Mouse (Mus musculus) macrophage (primary cell): ENCODE data around the gene Taf9. TPM values are rescaled to one million over a fixed set of nuclear protein-coding genes. Genes with fewer than 3 reads are reported as not detected.
A peak's percentile ranks its signal among the peaks of the same experiment; 100 is the strongest.

Source experiments
- H3K27ac ChIP-seq: fragments of 350-480 bp; formaldehyde crosslinking; 2 replicates; pipeline ENCODE4 v1.9.0; 2021
- H3K36me3 ChIP-seq: fragments of 350-480 bp; formaldehyde crosslinking; 2 replicates; pipeline ENCODE4 v1.9.0; 2021; ENCODE audit errors: inconsistent target
- H3K4me3 ChIP-seq: fragments of 350-480 bp; formaldehyde crosslinking; 2 replicates; pipeline ENCODE4 v1.9.0; 2021; ENCODE audit errors: inconsistent target
- H3K79me2 ChIP-seq: fragments of 350-480 bp; formaldehyde crosslinking; 2 replicates; pipeline ENCODE4 v1.9.0; 2021; ENCODE audit errors: inconsistent target
- whole genome bisulfite sequencing: methylation state at CpG from one replicate; pipeline ENCODE4 v1.1.7; 2026; ENCODE audit warnings: inconsistent platforms; ENCODE audit not compliant: missing documents; 5-methylcytosine and 5-hydroxymethylcytosine counted together
- polyA plus RNA-seq: library from polyadenylated mRNA; stranded (reverse); fragments of 250-400 nt; gene quantifications from 3 replicates; pipeline ENCODE4 v1.2.4, GENCODE M21; 2018; ENCODE audit warnings: inconsistent platforms

Gene Taf9
- polyA plus RNA-seq, 1 experiment from 2014 or later, result 10.7 TPM

DNA sequence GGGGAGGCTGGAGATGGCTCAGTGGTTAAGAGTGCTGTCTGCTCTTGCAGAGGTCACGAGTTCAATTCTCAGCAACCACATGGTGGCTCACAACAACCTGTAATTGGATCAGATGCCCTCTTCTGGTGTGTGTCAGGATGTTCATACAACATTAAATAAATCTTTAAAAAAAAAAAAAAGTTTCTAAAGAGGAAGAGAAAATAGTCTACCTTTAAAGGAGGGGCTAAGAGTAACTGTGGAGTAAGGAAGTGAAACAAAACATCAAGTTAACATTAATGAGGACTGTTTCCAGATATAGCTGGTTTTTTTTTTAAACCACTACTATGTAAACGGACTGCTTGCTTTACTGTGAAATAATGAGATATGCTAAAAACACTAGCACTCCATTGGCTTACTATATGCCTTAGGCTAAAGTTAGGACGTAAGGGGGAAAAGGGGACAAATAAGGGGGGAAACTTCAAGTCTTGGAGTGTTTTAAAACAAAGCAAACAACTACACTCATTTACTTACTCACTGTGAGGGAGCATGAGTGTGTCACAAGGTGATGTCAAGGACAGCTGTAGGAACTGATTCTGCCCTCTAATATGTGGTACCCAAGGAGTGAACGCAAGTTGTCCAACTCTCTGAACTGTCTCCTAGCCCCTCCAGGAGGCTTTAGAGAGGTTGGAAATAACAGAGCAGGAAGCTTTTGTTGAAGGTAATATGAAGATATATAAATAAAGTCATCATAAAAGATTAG is 8.7 kb upstream of the Taf9 start:
- H3K36me3 ChIP-seq, result peaks cover 46% of the 10 kb centered on the region
- H3K27ac ChIP-seq, result peak overlapping the region; percentile 31; the same call in 1 of the 2 replicates
- WGBS, result 39% methylated on average over 4 of the region's 4 CpGs
- peaks cover 12% of the 10 kb centered on the region; the same call in 1 of the 2 replicates for H3K79me2 ChIP-seq
- no peak overlapping the region for H3K4me3 ChIP-seq

GRCm38 (mm10) chr13:100648223-100648622 is 3.2 kb upstream of the Taf9 start:
- Histone ChIP-seq H3K27ac (peak overlapping the region; percentile 24), H3K4me3 (no peak overlapping the region), H3K79me2 (peaks cover 50% of the 10 kb centered on the region), H3K36me3 (peaks cover 27% of the 10 kb centered on the region)
- WGBS, result 26% methylated on average over 8 of the region's 8 CpGs

DNA sequence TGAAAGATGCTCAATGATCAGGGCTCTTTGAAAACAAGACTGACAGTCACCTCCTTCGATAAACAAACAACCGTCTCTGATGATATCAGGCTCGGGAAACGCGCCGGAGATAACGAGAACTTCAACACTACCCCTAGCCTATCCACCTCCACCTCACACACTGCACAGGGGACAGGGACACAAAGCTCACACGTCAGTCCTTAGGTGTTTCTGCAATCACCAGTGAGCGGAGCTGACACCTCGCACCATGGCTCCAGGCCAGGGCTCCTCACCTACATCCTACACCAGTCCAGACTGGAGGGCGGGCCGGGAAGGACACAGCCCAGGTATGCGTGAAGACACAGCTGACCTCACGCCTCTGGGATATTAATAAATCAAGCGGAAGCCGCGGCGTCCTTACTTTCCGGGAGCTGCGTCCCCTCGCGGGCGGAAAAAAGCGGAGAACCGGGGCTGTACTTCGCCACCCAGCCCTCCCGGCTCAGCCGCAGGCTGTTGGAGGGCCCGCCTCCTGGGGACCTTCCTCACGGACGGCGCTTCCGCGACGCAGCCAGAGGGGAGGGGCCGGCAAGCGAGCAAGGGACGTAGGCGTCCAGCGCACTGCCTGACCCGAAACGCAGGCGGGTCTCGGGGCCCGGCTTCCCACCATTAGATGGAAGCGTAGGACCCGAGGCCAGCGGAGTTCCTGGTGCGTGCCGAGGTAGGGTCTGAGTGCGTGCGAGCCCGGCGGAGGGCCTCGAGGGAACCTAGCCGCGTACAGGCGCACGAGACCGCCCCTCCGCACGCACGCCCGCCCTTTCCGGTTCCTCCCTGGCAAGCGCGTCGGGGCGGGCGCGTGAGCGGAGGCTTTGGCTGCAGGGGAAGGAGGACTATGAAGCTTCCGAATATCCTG is 585 bp upstream of the Taf9 start, which contains the start of the genes Ak6 and Rad17:
Gene Ak6, plus strand, starts transcription at position 430 of the 889 bp plus-strand sequence.
Gene Rad17, minus strand, starts transcription at position 502 of the 889 bp plus-strand sequence.
- WGBS, result under 1% methylated on average over 72 of the region's 73 CpGs
- Histone ChIP-seq H3K4me3 (peak within 1 kb of the TSS; percentile 99), H3K27ac (peak within 1 kb of the TSS; percentile 70), H3K36me3 (0 out of 2 replicates have a peak, but pooled peaks cover 1% of the 10 kb centered on the region), H3K79me2 (peaks cover 74% of the 10 kb centered on the region)

GRCm38 (mm10) chr13:100658091-100658490 is 6.7 kb downstream of the Taf9 start:
- 89% methylated on average over 5 of the region's 5 CpGs for WGBS

DNA sequence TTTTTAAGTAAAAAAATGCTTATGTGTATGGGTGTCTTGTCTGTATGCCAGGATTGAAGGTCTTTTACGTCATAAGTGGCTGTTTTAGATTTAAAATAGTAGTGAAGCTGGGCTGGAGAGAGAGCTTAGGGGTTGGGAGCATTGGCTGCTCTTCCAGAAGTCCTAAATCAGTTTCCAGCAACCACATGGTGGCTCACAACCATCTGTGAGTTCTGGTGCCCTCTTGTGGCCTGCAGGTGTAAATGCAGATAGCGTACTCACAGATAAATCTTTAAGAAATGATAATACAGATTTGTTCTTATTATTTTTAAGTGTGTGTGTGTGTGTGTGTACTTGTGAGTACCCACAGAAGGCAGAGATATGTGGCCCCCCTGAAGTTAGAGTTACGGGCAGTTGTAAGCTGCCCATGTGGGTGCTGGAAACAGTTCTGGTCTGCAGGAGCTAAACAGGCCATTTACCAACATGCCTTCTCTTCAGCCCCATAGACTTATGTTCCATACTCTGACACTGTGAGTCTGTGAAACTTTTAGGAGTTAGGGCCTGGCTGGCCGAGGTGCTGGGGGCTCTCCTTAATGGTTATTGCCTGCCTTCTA is 8.6 kb downstream of the Taf9 start:
- Histone ChIP-seq H3K36me3 (0 out of 2 replicates have a peak, but pooled peaks cover 3% of the 10 kb centered on the region), H3K79me2 (peaks cover 66% of the 10 kb centered on the region), H3K4me3 (no peak overlapping the region), H3K27ac (no peak overlapping the region)
- WGBS, result 31% methylated on average over 4 of the region's 4 CpGs

More at GRCm38 (mm10) chr13:100658091-100658490, 6.7 kb downstream of the Taf9 start:
- Histone ChIP-seq H3K36me3 (no peaks in the 10 kb centered on the region), H3K79me2 (peaks cover 85% of the 10 kb centered on the region), H3K4me3 (no peak overlapping the region), H3K27ac (no peak overlapping the region)

GRCm38 (mm10) chr13:100669291-100670022 is 18.1 kb downstream of the Taf9 start, which contains the start of gene Ccdc125:
Gene Ccdc125, plus strand, starts transcription at chr13:100669717.
- 3% methylated on average over 41 of the region's 44 CpGs for WGBS
- Histone ChIP-seq H3K79me2 (no peaks in the 10 kb centered on the region), H3K27ac (no peak within 1 kb of the TSS), H3K4me3 (peak within 1 kb of the TSS; percentile 45), H3K36me3 (peaks cover 13% of the 10 kb centered on the region; the same call in 1 of the 2 replicates)

DNA sequence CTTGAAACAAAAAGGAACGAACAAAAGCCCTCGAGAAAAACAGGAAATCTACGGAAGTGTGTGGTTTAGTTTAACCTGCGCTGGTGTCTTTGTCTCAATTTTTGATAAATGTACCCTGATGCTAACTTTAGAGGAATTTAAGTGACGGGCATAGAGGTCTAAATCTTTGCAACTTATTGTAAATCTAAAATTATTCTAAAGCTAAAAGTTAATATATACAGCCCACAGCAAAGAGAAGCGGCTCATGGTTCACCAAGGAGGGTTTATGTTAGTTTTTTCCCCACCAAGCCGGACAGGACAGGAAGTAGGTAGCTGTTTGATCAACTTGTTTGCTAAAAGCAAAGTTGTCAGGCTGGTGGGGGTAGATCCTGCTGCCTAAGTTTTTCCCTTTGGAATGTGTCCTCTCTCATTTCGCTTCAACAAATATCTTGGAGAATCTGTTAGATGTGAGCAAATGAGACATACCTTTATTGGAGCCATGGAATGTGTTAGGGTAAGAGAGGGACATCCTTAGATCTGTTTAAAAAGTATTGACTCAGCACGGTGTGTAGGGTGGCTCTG is 18.9 kb downstream of the Taf9 start:
- 24% methylated on average over 9 of the region's 9 CpGs for WGBS
- Histone ChIP-seq H3K79me2 (no peaks in the 10 kb centered on the region), H3K36me3 (peaks cover 10% of the 10 kb centered on the region; the same call in 1 of the 2 replicates), H3K4me3 (peak overlapping the region; percentile 45), H3K27ac (no peak overlapping the region)

- H3K36me3 ChIP-seq, result no peaks in the 10 kb centered on the region
- H3K79me2 ChIP-seq, result no peaks in the 10 kb centered on the region
- 26% methylated on average over 15 of the region's 15 CpGs for WGBS
- H3K4me3 ChIP-seq, result peak overlapping the region; percentile 24
- peak overlapping the region; percentile 67 for H3K27ac ChIP-seq
These were observed 24.7 kb downstream of the Taf9 start for GRCm38 (mm10) chr13:100675936-100676635.

GRCm38 (mm10) chr13:100681615-100682014 is 30.2 kb downstream of the Taf9 start:
- WGBS, result 91% methylated on average over 8 of the region's 8 CpGs
- no peak overlapping the region for H3K4me3 ChIP-seq
- no peak overlapping the region for H3K27ac ChIP-seq
- H3K79me2 ChIP-seq, result no peaks in the 10 kb centered on the region
- H3K36me3 ChIP-seq, result no peaks in the 10 kb centered on the region

GRCm38 (mm10) chr13:100682837-100683236 is 31.5 kb downstream of the Taf9 start:
- 16% methylated on average over 2 of the region's 2 CpGs for WGBS
- H3K4me3 ChIP-seq, result no peak overlapping the region
- H3K36me3 ChIP-seq, result no peaks in the 10 kb centered on the region
- H3K79me2 ChIP-seq, result no peaks in the 10 kb centered on the region
- H3K27ac ChIP-seq, result peak overlapping the region; percentile 63

DNA sequence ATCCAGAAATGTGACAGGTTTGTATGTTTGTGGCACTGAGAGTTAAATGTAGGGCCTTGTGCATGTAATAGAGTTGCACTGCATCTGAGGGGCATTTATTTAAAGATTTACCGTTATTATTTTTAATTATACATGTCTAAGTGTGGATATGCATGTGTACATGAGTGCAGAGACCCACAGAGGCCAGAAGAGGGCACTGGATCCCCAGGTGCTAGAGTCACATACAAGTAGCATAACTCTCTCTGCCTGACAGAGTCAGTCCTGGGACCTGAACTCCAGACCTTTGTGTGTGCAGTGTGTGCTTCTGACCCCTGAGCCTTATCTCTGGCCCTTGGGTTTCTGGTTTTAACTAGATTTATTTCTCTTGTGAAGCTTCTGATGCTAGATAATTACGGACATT is 33.0 kb downstream of the Taf9 start:
- WGBS, result 79% methylated on average over 2 of the region's 2 CpGs

GRCm38 (mm10) chr13:100687513-100687912 is 36.1 kb downstream of the Taf9 start:
- Histone ChIP-seq H3K36me3 (no peaks in the 10 kb centered on the region), H3K79me2 (no peaks in the 10 kb centered on the region), H3K4me3 (no peak overlapping the region), H3K27ac (no peak overlapping the region)
- 91% methylated on average over 7 of the region's 7 CpGs for WGBS

More for the DNA sequence above, 33.0 kb downstream of the Taf9 start:
- Histone ChIP-seq H3K27ac (no peak overlapping the region), H3K79me2 (no peaks in the 10 kb centered on the region), H3K4me3 (no peak overlapping the region), H3K36me3 (no peaks in the 10 kb centered on the region)

DNA sequence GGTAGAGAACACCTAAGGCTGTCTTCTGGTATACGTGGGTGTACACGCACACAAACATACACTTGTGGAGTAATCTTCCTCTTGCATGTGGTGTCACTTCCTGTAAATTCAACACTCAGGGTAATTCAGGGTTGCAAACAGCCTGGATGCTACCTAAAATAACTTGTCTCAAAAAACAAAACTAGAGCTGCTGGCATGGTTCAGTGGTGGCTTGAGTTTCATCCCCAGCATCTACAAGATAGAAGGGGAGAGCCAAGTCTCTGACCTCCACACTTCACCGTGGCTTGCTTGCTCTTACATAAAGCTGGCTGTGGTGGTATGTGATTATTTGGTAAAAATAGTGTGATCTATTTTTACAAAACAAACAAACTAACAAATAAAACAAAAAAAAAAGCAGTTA is 46.2 kb downstream of the Taf9 start:
- H3K36me3 ChIP-seq, result peaks cover 28% of the 10 kb centered on the region; the same call in 1 of the 2 replicates
- H3K79me2 ChIP-seq, result no peaks in the 10 kb centered on the region
- H3K27ac ChIP-seq, result no peak overlapping the region
- no peak overlapping the region for H3K4me3 ChIP-seq
- WGBS, result 40% methylated on average over 3 of the region's 3 CpGs
